Mouse (Mus musculus) A20 (cell line): Measurements from ENCODE around the gene Rapgef4.

Experiments used
- DNase-seq: peaks from one replicate; pipeline ENCODE4 v3.0.0-alpha.2; 2011; ENCODE audit warnings: low read depth, low spot score

The Rapgef4 gene

DNA sequence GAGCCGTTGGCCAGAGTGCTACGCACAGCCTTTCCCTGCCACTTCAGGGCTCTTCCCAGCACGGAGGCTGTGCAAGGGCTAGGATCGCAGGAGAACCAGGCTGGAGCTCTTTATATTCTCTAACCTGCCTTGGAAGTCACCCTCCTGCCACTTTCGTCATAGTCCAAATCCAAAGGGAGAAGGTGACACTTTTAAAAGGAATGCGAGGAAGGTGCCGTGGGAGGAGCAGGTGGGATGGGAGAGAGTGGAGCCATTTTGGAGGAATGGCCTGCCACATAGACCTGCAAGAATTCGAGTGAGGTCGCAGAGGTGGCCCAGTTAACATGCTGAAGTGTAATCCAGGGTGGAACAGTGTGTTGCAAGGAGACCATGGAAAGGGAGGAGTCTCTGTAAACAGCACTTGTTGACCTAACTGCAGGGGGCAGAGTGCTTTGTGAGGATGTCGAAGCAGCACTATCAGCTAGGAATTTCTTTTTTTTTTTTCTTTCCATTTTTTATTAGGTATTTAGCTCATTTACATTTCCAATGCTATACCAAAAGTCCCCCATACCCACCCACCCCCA, 94.0 kb downstream of the Rapgef4 start:
- DNase-seq = no peak

DNA sequence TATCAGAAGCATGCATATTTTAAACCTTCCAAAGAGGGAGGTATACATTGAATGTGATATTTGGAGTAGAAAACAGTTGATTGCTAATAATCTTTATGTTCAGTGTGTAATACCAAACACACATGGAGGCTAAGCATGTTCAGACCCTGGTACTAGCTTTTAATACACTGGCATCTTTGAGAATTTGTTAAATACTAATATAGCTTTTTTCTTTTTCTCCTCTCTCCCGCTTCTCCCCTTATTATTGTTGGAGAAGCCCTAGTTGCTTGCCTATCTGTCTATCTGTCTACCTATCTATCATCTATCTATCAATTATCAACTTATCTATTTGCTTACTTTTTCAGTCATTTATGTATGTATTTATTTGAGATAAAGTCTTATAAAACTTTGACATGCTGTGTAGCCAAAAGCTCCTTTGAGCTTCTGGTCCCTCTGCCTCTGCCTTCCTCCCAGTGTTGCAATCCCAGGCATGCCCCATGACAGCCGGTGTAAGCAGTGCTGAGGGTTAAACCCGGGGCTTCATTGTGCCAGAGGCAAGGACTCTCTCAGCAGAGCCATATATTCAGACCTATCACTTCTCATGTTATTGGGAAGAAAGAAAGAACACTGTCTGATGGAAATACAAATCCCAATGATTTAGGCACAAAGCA, 96.6 kb downstream of the Rapgef4 start:
- no peak for DNase-seq

DNA sequence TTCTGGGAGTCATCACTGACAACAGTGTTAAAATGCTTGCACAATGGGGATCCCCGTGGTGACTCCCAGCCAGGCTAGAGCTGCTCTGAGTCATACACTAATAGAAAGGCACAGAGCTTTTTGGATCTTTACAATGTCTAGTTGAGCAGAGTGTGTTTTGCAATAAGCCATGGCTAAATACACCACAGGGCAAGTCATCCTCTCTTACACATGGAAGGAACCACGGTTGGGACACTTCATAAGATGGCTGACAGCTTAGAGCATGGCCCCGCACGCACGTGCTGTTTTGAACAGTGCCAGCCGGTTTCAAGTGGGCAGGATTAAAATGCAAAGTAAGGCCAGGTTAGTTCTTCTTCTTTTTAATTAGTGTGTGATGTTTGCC, 97.1 kb downstream of the Rapgef4 start:
- DNase-seq = no peak

- DNase-seq = peak; percentile 14
Observed at GRCm38 (mm10) chr2:72079110-72079509, 98.1 kb downstream of the Rapgef4 start.

GRCm38 (mm10) chr2:72082846-72083245, 101.8 kb downstream of the Rapgef4 start:
- no peak for DNase-seq

- no peak for DNase-seq
Observed at GRCm38 (mm10) chr2:72088886-72089285, 107.8 kb downstream of the Rapgef4 start.

DNA sequence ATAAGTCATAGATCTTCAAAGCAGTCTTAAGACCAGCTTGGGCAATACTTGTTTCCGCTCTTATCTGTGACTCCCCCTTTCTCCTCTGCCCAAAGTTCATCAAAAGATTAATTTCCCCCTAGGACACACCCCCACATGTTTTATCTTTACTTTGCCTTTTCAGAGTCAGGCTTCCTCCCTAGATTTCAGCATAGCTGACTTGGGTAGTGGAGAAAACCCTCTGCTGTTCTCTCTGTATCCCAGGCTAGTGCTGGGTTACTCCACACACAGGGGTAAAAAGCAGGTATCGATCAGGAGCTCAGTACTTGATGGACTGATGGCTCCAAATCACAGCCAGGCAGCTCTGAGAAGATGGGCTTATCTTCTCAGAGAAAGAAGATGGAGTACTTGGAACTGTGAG, 109.0 kb downstream of the Rapgef4 start:
- no peak for DNase-seq

DNA sequence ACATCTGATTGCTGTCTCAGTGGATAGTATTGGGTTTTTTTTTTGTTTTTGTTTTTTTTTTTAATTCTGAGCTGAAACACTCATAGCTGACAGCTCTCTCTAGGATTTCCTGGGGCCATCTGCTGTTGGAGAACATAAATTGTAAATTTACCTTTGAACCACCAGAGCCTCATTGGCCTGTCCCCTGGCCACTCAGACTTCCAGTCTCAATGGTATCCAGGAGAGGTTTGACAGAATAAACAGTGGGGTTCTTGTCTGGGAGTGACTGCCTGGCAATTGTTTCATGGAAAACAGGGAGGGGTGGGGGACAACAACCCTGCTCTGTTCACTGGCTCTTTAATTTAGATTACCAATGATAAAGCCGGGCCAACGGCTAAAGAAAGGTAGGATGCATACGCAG, 111.0 kb downstream of the Rapgef4 start:
- DNase-seq = no peak

DNA sequence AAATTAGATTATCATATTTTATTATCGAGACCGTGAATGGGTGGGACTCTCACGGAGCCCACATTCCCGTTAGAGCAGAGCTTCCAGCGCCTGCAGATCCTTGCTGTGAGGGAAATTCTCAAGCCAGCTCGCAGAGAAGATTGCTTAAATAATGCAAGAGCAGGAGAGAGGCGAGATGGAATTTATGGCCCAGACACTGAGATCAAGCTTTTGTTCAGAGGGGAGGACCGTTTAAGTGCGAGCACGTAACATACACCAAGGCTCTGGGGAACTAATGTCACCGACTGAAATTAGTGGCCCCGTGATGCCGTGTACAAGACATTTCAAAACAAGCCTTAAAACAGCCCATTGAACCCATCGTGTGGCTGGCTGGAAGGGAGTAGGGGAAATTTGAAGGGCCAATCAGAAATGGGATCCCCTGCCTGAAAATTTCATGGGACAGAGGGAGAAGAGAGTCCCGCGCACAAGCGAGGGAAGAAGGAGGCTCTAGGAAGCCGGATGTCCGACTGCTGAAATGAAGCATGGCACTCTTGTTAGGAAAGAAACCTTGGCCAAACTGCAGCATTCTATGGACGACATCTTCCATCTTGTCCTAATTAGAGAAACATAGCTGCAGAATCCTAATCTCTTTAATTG, 112.5 kb downstream of the Rapgef4 start:
- DNase-seq = no peak

DNA sequence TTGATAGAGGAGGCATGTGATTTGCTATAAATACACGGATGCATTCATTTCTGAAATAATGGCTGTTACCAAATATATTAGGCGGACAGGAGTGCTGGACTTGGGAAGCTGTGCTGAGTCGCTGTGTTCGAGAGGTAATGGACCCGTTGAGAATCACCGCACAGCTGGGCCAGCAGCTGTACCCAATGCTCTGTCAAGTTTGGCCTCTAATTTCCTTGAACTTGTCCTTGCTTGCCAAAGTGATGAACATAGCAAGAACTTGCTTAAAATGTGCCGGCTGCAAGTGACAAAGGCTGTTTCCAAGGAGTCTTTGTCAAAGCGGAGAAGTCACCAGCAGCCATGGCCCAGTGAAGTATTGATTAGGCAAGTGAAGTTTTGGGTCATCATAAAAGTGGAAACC, 113.0 kb downstream of the Rapgef4 start:
- no peak for DNase-seq

DNA sequence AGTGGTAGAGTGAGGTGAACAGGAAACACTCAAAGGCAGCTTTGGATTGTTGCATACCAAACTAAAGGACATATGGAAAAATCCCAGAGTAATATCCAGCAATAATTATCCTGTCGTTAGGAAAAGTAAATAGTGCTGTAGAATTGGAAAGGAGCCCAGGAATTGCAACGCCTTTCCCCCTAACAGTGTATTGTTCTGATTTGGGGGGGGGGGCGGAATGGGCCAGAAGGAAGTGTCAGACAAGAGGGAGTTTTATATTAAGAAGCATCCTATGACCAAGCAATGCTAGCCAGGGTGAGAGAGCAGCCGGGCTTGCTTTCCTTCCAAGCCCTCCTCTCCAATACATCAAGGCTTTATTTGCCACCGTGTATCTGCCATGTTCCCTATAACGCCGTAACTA, 113.4 kb downstream of the Rapgef4 start:
- no peak for DNase-seq

GRCm38 (mm10) chr2:72095002-72095401, 114.0 kb downstream of the Rapgef4 start:
- no peak for DNase-seq

- DNase-seq = peak; percentile 75
Observed at GRCm38 (mm10) chr2:72096345-72096744, 115.3 kb downstream of the Rapgef4 start.

GRCm38 (mm10) chr2:72098366-72098765, 117.3 kb downstream of the Rapgef4 start:
- no peak for DNase-seq

- no peak for DNase-seq
Observed at GRCm38 (mm10) chr2:72104604-72105003, 123.6 kb downstream of the Rapgef4 start.

- DNase-seq = no peak
Observed at GRCm38 (mm10) chr2:72107525-72108180, 126.6 kb downstream of the Rapgef4 start.

DNA sequence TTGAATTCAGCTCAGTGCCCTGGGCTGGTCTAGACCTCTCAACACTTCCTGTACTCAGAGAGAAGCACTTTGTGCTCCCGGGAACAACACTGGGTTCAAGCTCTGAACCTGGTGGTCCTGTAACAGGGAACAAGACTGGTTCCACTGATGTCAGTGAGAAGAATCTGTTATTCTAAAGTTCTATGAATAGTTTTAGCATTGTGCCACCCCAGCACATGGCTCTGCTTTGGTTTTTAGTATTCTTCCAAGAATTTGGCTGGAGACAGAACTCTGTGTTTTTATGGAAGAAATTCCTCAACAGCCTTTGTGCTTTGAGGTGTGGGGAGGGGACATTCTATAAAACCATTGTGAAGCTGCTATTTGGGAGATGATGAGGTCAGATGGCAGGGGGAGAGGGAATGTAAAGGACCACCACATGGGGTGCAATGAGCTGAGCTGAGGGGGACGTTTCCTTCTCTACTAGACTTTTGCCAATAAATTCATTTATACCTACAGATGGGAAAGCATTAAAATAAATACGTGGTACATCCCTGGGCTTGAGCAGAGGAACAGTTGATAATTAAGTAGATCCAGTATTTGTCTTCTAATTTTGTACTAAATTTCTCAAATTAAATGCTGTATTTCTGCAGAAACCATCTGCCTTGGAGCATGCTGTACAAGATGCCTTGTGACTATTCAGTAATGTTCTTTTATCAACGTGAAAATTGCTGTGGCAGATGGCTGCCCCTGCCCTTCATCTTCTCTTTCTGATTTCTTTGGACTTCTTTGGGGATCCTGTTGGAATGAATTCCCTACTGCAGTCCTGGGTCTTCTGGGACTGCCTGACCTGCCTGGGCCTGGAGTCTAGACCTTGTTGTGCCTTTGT, 127.6 kb downstream of the Rapgef4 start:
- no peak for DNase-seq

GRCm38 (mm10) chr2:72110404-72110803, 129.4 kb downstream of the Rapgef4 start:
- no peak for DNase-seq

DNA sequence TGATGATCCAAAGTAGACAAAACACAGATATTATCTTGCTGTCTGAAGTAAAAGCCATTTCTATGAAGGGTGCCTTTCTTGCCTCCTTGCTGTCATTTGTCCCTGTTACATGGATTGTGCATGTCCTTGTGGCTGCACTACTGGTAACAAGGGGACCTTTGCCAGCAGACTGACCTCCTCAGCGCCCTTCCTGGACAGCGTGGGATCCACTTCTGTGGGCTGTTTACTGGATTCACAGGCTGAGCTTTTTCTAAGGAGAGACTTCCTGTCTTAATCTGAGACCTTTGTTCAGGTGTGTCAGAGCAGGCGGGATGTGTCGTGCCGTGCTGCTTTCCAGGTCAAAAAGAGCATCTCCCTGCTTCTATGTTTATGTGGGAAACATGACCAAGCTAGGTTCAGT, 132.7 kb downstream of the Rapgef4 start:
- DNase-seq = no peak

- DNase-seq = peak; percentile 76
Observed at GRCm38 (mm10) chr2:72114148-72114559, 133.1 kb downstream of the Rapgef4 start.

DNA sequence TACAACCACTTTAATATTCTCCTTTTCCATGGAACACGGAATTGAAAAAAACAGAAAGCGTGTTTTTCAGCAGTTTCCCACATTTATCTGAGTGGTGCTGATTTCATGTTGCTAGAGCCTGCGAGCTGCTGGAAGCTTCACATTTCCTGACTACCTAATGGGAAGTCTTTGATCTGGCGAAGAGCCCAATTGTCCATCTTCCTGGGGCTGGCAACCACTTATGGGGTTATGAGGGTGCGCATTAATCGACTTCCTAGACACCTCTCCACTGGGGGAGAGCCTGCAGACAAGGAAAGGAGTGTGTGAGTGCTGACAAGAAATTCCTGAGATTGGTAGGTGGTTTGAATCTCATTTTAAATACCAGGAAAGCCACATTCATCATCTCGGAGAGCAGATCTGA, 135.1 kb downstream of the Rapgef4 start:
- no peak for DNase-seq

DNA sequence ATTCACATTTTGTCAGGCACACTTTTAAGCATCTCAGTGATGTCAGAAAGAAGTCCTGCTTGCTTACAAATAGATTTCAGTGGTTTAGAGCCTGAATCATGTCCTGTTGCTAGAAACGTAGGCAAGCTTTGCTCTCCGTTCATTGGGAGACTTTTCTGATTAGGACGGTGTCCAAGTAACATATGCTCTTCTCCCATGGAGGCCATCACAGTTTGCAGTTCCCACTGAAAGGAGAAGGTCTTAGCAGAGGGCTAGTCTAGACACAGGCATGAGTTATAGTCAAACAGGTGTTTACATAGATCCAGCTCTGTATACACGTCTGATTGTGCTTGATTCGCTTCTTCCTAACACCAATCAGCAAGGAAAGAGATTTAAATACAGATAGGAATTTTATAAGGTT, 135.7 kb downstream of the Rapgef4 start:
- no peak for DNase-seq
